In genomic region chr7:122936626-122937025, GRCm38 (mm10) we compare ENCODE assay signal across 24 mouse cellular contexts. TPM values are rescaled to one million over a fixed set of nuclear protein-coding genes. Genes with fewer than 3 reads are reported as not detected.
A peak's percentile ranks its signal among the peaks of the same experiment; 100 is the strongest.
DNase-seq lines count a peak whose midpoint lies in the region; ATAC-seq and TF ChIP-seq lines count a peak whose summit lies in the region.
"Had no signal": no experiment of that assay in that cellular context is flagged by ENCODE, and none has a peak within 500 bp of the region (broad histone marks: within the 10 kb centered on the region; RNA-seq: fewer than 3 reads in every experiment).

No protein-coding gene starts in this region.

- intact Hi-C loops in gastrocnemius, postnatal 36 days (cut with DNase I), result no loop called here

- no peaks in the 10 kb centered on the region for H3K36me3 ChIP-seq in heart, embryonic 11.5 days (ENCODE audit: control insufficient read depth, insufficient read depth, low read length)
- H3K36me3 ChIP-seq in liver, postnatal 0 days (replicated peaks; ENCODE audit: insufficient read depth, low read length), result no peaks in the 10 kb centered on the region
- no peaks in the 10 kb centered on the region for H3K36me3 ChIP-seq in liver, embryonic 12.5 days
- H3K36me3 ChIP-seq in MEL (ENCODE audit: control insufficient read depth in 1 of 2, insufficient read depth in 2 of 2, low read length in 2 of 2), result peaks cover 0 to 8% of the 10 kb centered on the region in 2 experiments; a peak in 2 of 4 replicates
- H3K36me3 ChIP-seq: embryonic facial prominence, embryonic 15.5 days; G1E; heart, embryonic 15.5 days; intestine, embryonic 15.5 days; kidney, embryonic 15.5 days; limb, embryonic 12.5 days; midbrain, embryonic 12.5 days had no signal

- H3K4me2 ChIP-seq in heart, embryonic 11.5 days, result no peak overlapping the region
- H3K4me2 ChIP-seq in liver, postnatal 0 days (ENCODE audit: low read depth, low read length), result no peak overlapping the region
- H3K4me2 ChIP-seq in liver, embryonic 12.5 days, result no peak overlapping the region
- H3K4me2 ChIP-seq: embryonic facial prominence, embryonic 15.5 days; heart, embryonic 15.5 days; hindbrain, embryonic 14.5 days; intestine, embryonic 15.5 days; kidney, embryonic 15.5 days; limb, embryonic 12.5 days; liver, embryonic 11.5 days; midbrain, embryonic 12.5 days had no signal

- H3K79me2 ChIP-seq in MEL (ENCODE audit: control insufficient read depth, insufficient read depth, low read length, poor library complexity), result no peaks in the 10 kb centered on the region

- TF ChIP-seq CTCF in liver, postnatal 0 days (IDR thresholded peaks at IDR 0.05; ENCODE audit: low read depth), result peak; percentile 19; the same call in 1 of the 2 replicates
- peak in 1 of 3 experiments; percentile 15; a peak in 2 of 6 replicates for TF ChIP-seq CTCF in MEL (IDR thresholded peaks at IDR 0.05 in 2 of 3, conservative IDR thresholded peaks at IDR 0.05 in 1 of 3; ENCODE audit: control insufficient read depth in 1 of 3, insufficient read depth in 1 of 3, low read depth in 2 of 3, low read length in 3 of 3, poor library complexity in 1 of 3, severe bottlenecking in 1 of 3)

- H3K9me3 ChIP-seq in heart, embryonic 11.5 days (replicated peaks; ENCODE audit: control insufficient read depth, low read length), result no peaks in the 10 kb centered on the region
- H3K9me3 ChIP-seq in liver, postnatal 0 days (ENCODE audit: low read length), result no peaks in the 10 kb centered on the region
- H3K9me3 ChIP-seq in liver, embryonic 12.5 days (replicated peaks), result no peaks in the 10 kb centered on the region
- no peaks in the 10 kb centered on the region for H3K9me3 ChIP-seq in MEL (replicated peaks; ENCODE audit: insufficient read depth, low read length)
- H3K9me3 ChIP-seq: embryonic facial prominence, embryonic 15.5 days; G1E; heart, embryonic 15.5 days; intestine, embryonic 15.5 days; kidney, embryonic 15.5 days; limb, embryonic 12.5 days; midbrain, embryonic 12.5 days had no signal

- H3K4me1 ChIP-seq in heart, embryonic 11.5 days (ENCODE audit: control insufficient read depth, insufficient read depth, low read length), result no peaks in the 10 kb centered on the region
- no peaks in the 10 kb centered on the region for H3K4me1 ChIP-seq in liver, postnatal 0 days (ENCODE audit: insufficient read depth)
- H3K4me1 ChIP-seq in liver, embryonic 12.5 days, result peaks cover 6% of the 10 kb centered on the region; the same call in 1 of the 2 replicates
- H3K4me1 ChIP-seq in MEL (ENCODE audit: control insufficient read depth in 1 of 2, insufficient read depth in 2 of 2, low read length in 2 of 2), result peaks cover 0 to 5% of the 10 kb centered on the region in 2 experiments; a peak in 3 of 4 replicates
- H3K4me1 ChIP-seq: embryonic facial prominence, embryonic 15.5 days; intestine, embryonic 15.5 days; kidney, embryonic 15.5 days; limb, embryonic 12.5 days had no signal

- H3K27me3 ChIP-seq in heart, embryonic 11.5 days (ENCODE audit: control insufficient read depth, insufficient read depth, low read length), result no peaks in the 10 kb centered on the region
- H3K27me3 ChIP-seq in liver, postnatal 0 days (ENCODE audit: insufficient read depth, low read length), result no peaks in the 10 kb centered on the region
- H3K27me3 ChIP-seq in liver, embryonic 12.5 days (replicated peaks), result 0 out of 2 replicates have a peak, but pooled peaks cover 4% of the 10 kb centered on the region
- no peaks in the 10 kb centered on the region for H3K27me3 ChIP-seq in MEL (ENCODE audit: control insufficient read depth in 1 of 2, insufficient read depth in 2 of 2, low read length in 2 of 2)
- H3K27me3 ChIP-seq: embryonic facial prominence, embryonic 15.5 days; heart, embryonic 15.5 days; intestine, embryonic 15.5 days; kidney, embryonic 15.5 days; midbrain, embryonic 12.5 days had no signal

- ATAC-seq in heart, embryonic 11.5 days (replicated peaks; ENCODE audit: insufficient number of reproducible peaks, low FRiP score, low TSS enrichment), result no peak
- no peak for ATAC-seq in liver, postnatal 0 days
- no peak for ATAC-seq in liver, embryonic 12.5 days
- ATAC-seq: intestine, embryonic 15.5 days had no signal

- DNase-seq in heart, adult 11 months, result peak; percentile 25
- no peak for DNase-seq in liver, postnatal 0 days
- no peak for DNase-seq in MEL (ENCODE audit: low read depth, low spot score)
- no peak for DNase-seq in cerebellum, adult 18-20 months
- DNase-seq in lung, postnatal 25 days (ENCODE audit: low spot score), result no peak
- DNase-seq in gastrocnemius, postnatal 36 days, result no peak
- DNase-seq: adrenal gland, postnatal 25 days; cerebellum, adult 9-10 months; gastrocnemius, postnatal 25 days; heart, postnatal 36 days; lung, adult 2 months; lung, postnatal 14 days; right cerebral cortex, postnatal 14 days had no signal

- no peak for TF ChIP-seq EP300 in liver, postnatal 0 days (IDR thresholded peaks at IDR 0.05; ENCODE audit: low read depth)
- no peak for TF ChIP-seq EP300 in MEL (IDR thresholded peaks at IDR 0.05; ENCODE audit: low read depth in 1 of 2, low read length in 2 of 2)

- no peak overlapping the region for H3K9ac ChIP-seq in heart, embryonic 11.5 days (ENCODE audit: low read depth, low read length)
- H3K9ac ChIP-seq in liver, postnatal 0 days (replicated peaks), result no peak overlapping the region
- no peak overlapping the region for H3K9ac ChIP-seq in liver, embryonic 12.5 days
- H3K9ac ChIP-seq in MEL (ENCODE audit: control insufficient read depth, low read depth, low read length, poor library complexity, severe bottlenecking), result no peak overlapping the region
- H3K9ac ChIP-seq: embryonic facial prominence, embryonic 15.5 days; heart, embryonic 15.5 days; hindbrain, embryonic 14.5 days; intestine, embryonic 15.5 days; kidney, embryonic 15.5 days; limb, embryonic 12.5 days; midbrain, embryonic 12.5 days had no signal

- no peak for TF ChIP-seq RAD21 in MEL (IDR thresholded peaks at IDR 0.05; ENCODE audit: low read depth, low read length)

- no peak overlapping the region for H3K27ac ChIP-seq in heart, embryonic 11.5 days (ENCODE audit: low read depth, low read length)
- H3K27ac ChIP-seq in liver, postnatal 0 days (ENCODE audit: low read depth), result no peak overlapping the region
- no peak overlapping the region for H3K27ac ChIP-seq in liver, embryonic 12.5 days
- H3K27ac ChIP-seq in MEL (ENCODE audit: control insufficient read depth, low read depth, low read length), result no peak overlapping the region
- H3K27ac ChIP-seq: embryonic facial prominence, embryonic 15.5 days; heart, embryonic 15.5 days; hindbrain, embryonic 14.5 days; intestine, embryonic 15.5 days; kidney, embryonic 15.5 days; limb, embryonic 12.5 days; midbrain, embryonic 12.5 days had no signal

- no peak overlapping the region for H3K4me3 ChIP-seq in heart, embryonic 11.5 days (ENCODE audit: low read depth, low read length)
- no peak overlapping the region for H3K4me3 ChIP-seq in liver, postnatal 0 days (ENCODE audit: low read depth, low read length)
- H3K4me3 ChIP-seq in liver, embryonic 12.5 days, result no peak overlapping the region
- H3K4me3 ChIP-seq in MEL (ENCODE audit: control insufficient read depth in 1 of 2, insufficient read depth in 1 of 2, low read depth in 2 of 2, low read length in 2 of 2), result no peak overlapping the region
- H3K4me3 ChIP-seq: embryonic facial prominence, embryonic 15.5 days; heart, embryonic 15.5 days; intestine, embryonic 15.5 days; kidney, embryonic 15.5 days; limb, embryonic 12.5 days; midbrain, embryonic 12.5 days had no signal

- no peak for TF ChIP-seq POLR2A in MEL (IDR thresholded peaks at IDR 0.05; ENCODE audit: control insufficient read depth in 1 of 2, insufficient read depth in 1 of 2, low read depth in 1 of 2, low read length in 2 of 2, poor library complexity in 1 of 2)

TF ChIP-seq in MEL, 35 proteins besides CTCF, POLR2A, EP300 and RAD21:
- TF ChIP-seq MEF2A (IDR thresholded peaks at IDR 0.05; ENCODE audit: extremely low read depth, insufficient replicate concordance, low read depth, low read length, poor library complexity, severe bottlenecking) (no peak), KAT2A (conservative IDR thresholded peaks at IDR 0.05; ENCODE audit: low read depth, low read length) (no peak), SMC3 (IDR thresholded peaks at IDR 0.05; ENCODE audit: low read depth, low read length) (0 out of 2 replicates have a peak, but pooled peaks have one; percentile 8), ZNF384 (IDR thresholded peaks at IDR 0.05; ENCODE audit: low read depth, low read length) (peak; percentile 68; the same call in 1 of the 2 replicates)
TF ChIP-seq in MEL: peak in this region for 2.

RNA-seq across cellular contexts. Expression of gene Rbbp6, which starts 28.9 kb away (rescaled TPM):
- polyA plus RNA-seq in heart, embryonic 11.5 days (2014; fragmentation: Nextera tagmentation; extraction: Ambion mirVana), result 22.0 and 30.1 TPM in 2 replicates
- polyA plus RNA-seq in liver, postnatal 0 days (2015; fragmentation: Nextera tagmentation; extraction: Ambion mirVana), result 7.8 and 8.7 TPM in 2 replicates
- 15.8 and 17.6 TPM in 2 replicates for polyA plus RNA-seq in liver, embryonic 12.5 days (2016; fragmentation: Nextera tagmentation; extraction: Ambion mirVana)
- total RNA-seq in MEL (2012; rRNA removed), result 22.7 and 25.6 TPM in 2 replicates
- polyA plus RNA-seq in MEL (2012; ENCODE audit: insufficient read depth in 1 of 2, insufficient read length in 2 of 2, low read depth in 1 of 2, low replicate concordance in 2 of 2, missing spikeins in 1 of 2), result 10 to 100 TPM in 1 of 2 experiments, not detected in 1; 70.6 TPM
- total RNA-seq in gastrocnemius, postnatal 36 days (2021), result 10 to 100 TPM; 21.2 to 26.4 TPM
